In genomic region chr7:64840576-64840895, GRCm38 (mm10) we compare ENCODE assay signal across 8 mouse cellular contexts. TPM values are rescaled to one million over a fixed set of nuclear protein-coding genes. Genes with fewer than 3 reads are reported as not detected.
DNase-seq lines count a peak whose midpoint lies in the region; ATAC-seq and TF ChIP-seq lines count a peak whose summit lies in the region.

No protein-coding gene starts in this region.

- peak overlapping the region; percentile 70 for H3K4me2 ChIP-seq in heart, embryonic 15.5 days
- no peak overlapping the region; the same call in 1 of the 2 replicates for H3K4me2 ChIP-seq in midbrain, postnatal 0 days (ENCODE audit: low read depth, low read length, poor library complexity, severe bottlenecking)
- peak overlapping the region; percentile 55; the same call in 1 of the 2 replicates for H3K4me2 ChIP-seq in intestine, embryonic 16.5 days (ENCODE audit: low read depth, low read length)
- H3K4me2 ChIP-seq in neural tube, embryonic 15.5 days, result peak overlapping the region; percentile 55; the same call in 1 of the 2 replicates

- TF ChIP-seq CTCF in midbrain, postnatal 0 days (IDR thresholded peaks at IDR 0.05), result no peak

- no peak overlapping the region for H3K27ac ChIP-seq in heart, embryonic 15.5 days
- H3K27ac ChIP-seq in midbrain, embryonic 10.5 days (replicated peaks), result peak overlapping the region; percentile 84
- no peak overlapping the region for H3K27ac ChIP-seq in midbrain, postnatal 0 days (ENCODE audit: low read depth, low read length)
- H3K27ac ChIP-seq in intestine, embryonic 16.5 days (ENCODE audit: low read length), result no peak overlapping the region
- H3K27ac ChIP-seq in neural tube, embryonic 15.5 days (replicated peaks), result no peak overlapping the region

- peaks cover 15% of the 10 kb centered on the region for H3K4me1 ChIP-seq in heart, embryonic 15.5 days (replicated peaks)
- H3K4me1 ChIP-seq in midbrain, embryonic 10.5 days, result peaks cover 29% of the 10 kb centered on the region
- peaks cover 16% of the 10 kb centered on the region for H3K4me1 ChIP-seq in midbrain, postnatal 0 days (ENCODE audit: insufficient read depth, low read length)
- no peaks in the 10 kb centered on the region; the same call in 1 of the 2 replicates for H3K4me1 ChIP-seq in intestine, embryonic 16.5 days (ENCODE audit: control insufficient read depth, insufficient read depth, low read length)
- H3K4me1 ChIP-seq in neural tube, embryonic 15.5 days, result peaks cover 21% of the 10 kb centered on the region

- H3K4me3 ChIP-seq in heart, embryonic 15.5 days, result 0 out of 2 replicates have a peak overlapping the region, but pooled peaks have one; percentile 43
- peak overlapping the region; percentile 54 for H3K4me3 ChIP-seq in midbrain, embryonic 10.5 days
- no peak overlapping the region for H3K4me3 ChIP-seq in midbrain, postnatal 0 days (ENCODE audit: low read depth, low read length)
- H3K4me3 ChIP-seq in intestine, embryonic 16.5 days (ENCODE audit: low read length), result no peak overlapping the region
- H3K4me3 ChIP-seq in neural tube, embryonic 15.5 days (replicated peaks), result peak overlapping the region; percentile 20; the same call in 1 of the 2 replicates

- H3K9ac ChIP-seq in heart, embryonic 15.5 days, result no peak overlapping the region
- H3K9ac ChIP-seq in midbrain, postnatal 0 days (replicated peaks; ENCODE audit: low read length, poor library complexity, severe bottlenecking), result no peak overlapping the region
- no peak overlapping the region for H3K9ac ChIP-seq in intestine, embryonic 16.5 days (ENCODE audit: low read depth, low read length)
- H3K9ac ChIP-seq in neural tube, embryonic 15.5 days (replicated peaks), result no peak overlapping the region

- intact Hi-C loops in heart, postnatal 25 days (cut with DNase I), result loop anchor here (10.0 kb wide), 1 partner anchor 234 kb away; no protein-coding TSS in a partner anchor

- 65% methylated on average over 1 of the region's 1 CpGs for WGBS in heart, embryonic 15.5 days
- WGBS in midbrain, embryonic 10.5 days, result 79% methylated on average over 1 of the region's 1 CpGs
- 53% methylated on average over 1 of the region's 1 CpGs for WGBS in midbrain, postnatal 0 days
- 53% methylated on average over 1 of the region's 1 CpGs for WGBS in intestine, embryonic 16.5 days
- WGBS in neural tube, embryonic 15.5 days, result 53% methylated on average over 1 of the region's 1 CpGs

- H3K9me3 ChIP-seq in heart, embryonic 15.5 days (replicated peaks), result no peaks in the 10 kb centered on the region
- no peaks in the 10 kb centered on the region for H3K9me3 ChIP-seq in midbrain, embryonic 10.5 days (replicated peaks)
- no peaks in the 10 kb centered on the region for H3K9me3 ChIP-seq in midbrain, postnatal 0 days (ENCODE audit: low read length)
- no peaks in the 10 kb centered on the region for H3K9me3 ChIP-seq in intestine, embryonic 16.5 days (ENCODE audit: control insufficient read depth, low read length)
- H3K9me3 ChIP-seq in neural tube, embryonic 15.5 days (replicated peaks), result no peaks in the 10 kb centered on the region

- DNase-seq in heart, postnatal 25 days (ENCODE audit: low spot score), result no peak
- DNase-seq in midbrain, embryonic 10.5 days (ENCODE audit: low spot score), result no peak
- DNase-seq in midbrain, postnatal 0 days (ENCODE audit: low spot score), result no peak
- no peak for DNase-seq in adrenal gland, adult 18-20 months (ENCODE audit: low spot score in 2 of 2)
- DNase-seq in layer of hippocampus, postnatal 36 days, result no peak

- H3K36me3 ChIP-seq in heart, embryonic 15.5 days, result no peaks in the 10 kb centered on the region
- no peaks in the 10 kb centered on the region for H3K36me3 ChIP-seq in midbrain, embryonic 10.5 days
- no peaks in the 10 kb centered on the region for H3K36me3 ChIP-seq in midbrain, postnatal 0 days (ENCODE audit: insufficient read depth, low read length)
- H3K36me3 ChIP-seq in intestine, embryonic 16.5 days (ENCODE audit: control insufficient read depth, insufficient read depth, low read length), result no peaks in the 10 kb centered on the region
- H3K36me3 ChIP-seq in neural tube, embryonic 15.5 days, result no peaks in the 10 kb centered on the region

- H3K27me3 ChIP-seq in heart, embryonic 15.5 days, result no peaks in the 10 kb centered on the region
- H3K27me3 ChIP-seq in midbrain, embryonic 10.5 days (ENCODE audit: low read depth, poor library complexity, severe bottlenecking), result no peaks in the 10 kb centered on the region
- no peaks in the 10 kb centered on the region for H3K27me3 ChIP-seq in midbrain, postnatal 0 days (ENCODE audit: insufficient read depth, low read length)
- no peaks in the 10 kb centered on the region for H3K27me3 ChIP-seq in intestine, embryonic 16.5 days (replicated peaks; ENCODE audit: control insufficient read depth, insufficient read depth, low read length)
- no peaks in the 10 kb centered on the region for H3K27me3 ChIP-seq in neural tube, embryonic 15.5 days (replicated peaks)

- no peak for ATAC-seq in heart, embryonic 15.5 days (replicated peaks; ENCODE audit: insufficient number of reproducible peaks, insufficient read depth, low FRiP score, low read depth)
- no peak for ATAC-seq in midbrain, postnatal 0 days (ENCODE audit: low FRiP score)
- ATAC-seq in intestine, embryonic 16.5 days, result no peak
- ATAC-seq in neural tube, embryonic 15.5 days (ENCODE audit: low FRiP score), result no peak

RNA-seq across cellular contexts. Expression of gene Nsmce3, which starts 32.3 kb away (rescaled TPM):
- 7.4 and 8.3 TPM in 2 replicates for polyA plus RNA-seq in heart, embryonic 15.5 days (2015; fragmentation: Nextera tagmentation; extraction: Ambion mirVana)
- 1 to 10 TPM; 2.9 to 3.2 TPM for total RNA-seq in heart, postnatal 25 days (2021)
- polyA plus RNA-seq in midbrain, embryonic 10.5 days (2016; fragmentation: Nextera tagmentation; extraction: Ambion mirVana), result 11.6 and 12.5 TPM in 2 replicates
- 14.4 and 18.8 TPM in 2 replicates for total RNA-seq in midbrain, postnatal 0 days (2014; rRNA removed)
- 9.2 and 9.9 TPM in 2 replicates for polyA plus RNA-seq in midbrain, postnatal 0 days (2015; fragmentation: Nextera tagmentation; extraction: Ambion mirVana)
- polyA plus RNA-seq in intestine, embryonic 16.5 days (2015; fragmentation: Nextera tagmentation; extraction: Ambion mirVana), result 10.0 and 10.4 TPM in 2 replicates
- 10.0 and 10.9 TPM in 2 replicates for polyA plus RNA-seq in neural tube, embryonic 15.5 days (2015; fragmentation: Nextera tagmentation; extraction: Ambion mirVana)
- total RNA-seq in adrenal gland, adult 18-20 months (2021), result 1 to 10 TPM; 7.1 to 7.8 TPM
- total RNA-seq in layer of hippocampus, postnatal 36 days (2021), result 10 to 100 TPM; 18.6 to 19.0 TPM

Comparison
In these comparisons a context has a peak if more than half of its experiments do, and no peak if none do; other contexts are left out.
1. H3K4me3 ChIP-seq: peak in heart, embryonic 15.5 days (single experiment), midbrain, embryonic 10.5 days (single experiment) and neural tube, embryonic 15.5 days (single experiment); none in midbrain, postnatal 0 days (single experiment) and intestine, embryonic 16.5 days (single experiment).